Mouse (Mus musculus): Measurements from ENCODE around the gene Ccr6. TPM values are rescaled to one million over a fixed set of nuclear protein-coding genes. Genes with fewer than 3 reads are reported as not detected.
"Not testable (repeated sequence)": the region's sequence is repeated elsewhere in the genome, so short reads cannot be mapped to it uniquely, and the experiment has no call there.

Ccr6 gene
- polyA plus RNA-seq, 1 experiment, result 12.1 TPM

- 69% methylated on average over 1 of the region's 1 CpGs for WGBS
- no peaks in the 10 kb centered on the region for H3K36me3 ChIP-seq (ENCODE audit: control insufficient read depth, insufficient read depth, low read length)
- no peak for DNase-seq
- no peaks in the 10 kb centered on the region for H3K4me1 ChIP-seq (replicated peaks; ENCODE audit: control insufficient read depth, insufficient read depth, low read length)
- H3K27ac ChIP-seq (ENCODE audit: control insufficient read depth, insufficient read depth, low read length), result no peak overlapping the region
- TF ChIP-seq CTCF (IDR thresholded peaks at IDR 0.05; ENCODE audit: borderline replicate concordance, control insufficient read depth, extremely low read depth, insufficient read depth, low read length, poor library complexity) (no peak), POLR2A (IDR thresholded peaks at IDR 0.05; ENCODE audit: control insufficient read depth, extremely low read depth, insufficient read depth, low read length, poor library complexity) (no peak)
- no peaks in the 10 kb centered on the region for H3K27me3 ChIP-seq (ENCODE audit: control insufficient read depth, insufficient read depth, low read length)
- no peak overlapping the region for H3K4me3 ChIP-seq (ENCODE audit: control insufficient read depth, insufficient read depth, low read length)
Measured at GRCm38 (mm10) chr17:8203487-8203886, 32.4 kb upstream of the Ccr6 start.

DNA sequence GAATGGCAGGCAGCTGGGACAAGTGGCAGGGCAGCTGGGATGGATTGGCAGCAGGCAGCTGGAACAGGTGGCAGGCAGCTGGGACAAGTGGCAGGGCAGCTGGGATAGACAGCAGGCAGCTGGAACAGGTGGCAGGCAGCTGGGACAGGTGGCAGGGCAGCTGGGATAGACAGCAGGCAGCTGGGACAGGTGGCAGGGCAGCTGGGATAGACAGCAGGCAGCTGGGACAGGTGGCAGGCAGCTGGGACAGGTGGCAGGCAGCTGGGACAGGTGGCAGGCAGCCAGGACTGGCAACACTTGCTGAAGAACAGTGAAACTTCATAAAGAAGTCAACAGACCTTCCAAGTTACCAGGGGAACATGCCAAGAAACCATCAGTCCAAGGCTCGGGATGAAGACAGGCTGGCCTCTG lies 30.6 kb upstream of the Ccr6 start:
- WGBS, result 88% methylated on average over 1 of the region's 1 CpGs
- DNase-seq; H3K4me3 ChIP-seq (ENCODE audit: control insufficient read depth, insufficient read depth, low read length); H3K4me1 ChIP-seq (replicated peaks; ENCODE audit: control insufficient read depth, insufficient read depth, low read length); H3K27ac ChIP-seq (ENCODE audit: control insufficient read depth, insufficient read depth, low read length); H3K27me3 ChIP-seq (ENCODE audit: control insufficient read depth, insufficient read depth, low read length); H3K36me3 ChIP-seq (ENCODE audit: control insufficient read depth, insufficient read depth, low read length): not testable (repeated sequence)

- Histone ChIP-seq H3K4me1 (replicated peaks; ENCODE audit: control insufficient read depth, insufficient read depth, low read length) (0 out of 2 replicates have a peak, but pooled peaks cover 4% of the 10 kb centered on the region), H3K36me3 (ENCODE audit: control insufficient read depth, insufficient read depth, low read length) (no peaks in the 10 kb centered on the region), H3K27ac (ENCODE audit: control insufficient read depth, insufficient read depth, low read length) (no peak overlapping the region), H3K27me3 (ENCODE audit: control insufficient read depth, insufficient read depth, low read length) (no peaks in the 10 kb centered on the region), H3K4me3 (ENCODE audit: control insufficient read depth, insufficient read depth, low read length) (no peak overlapping the region)
- no peak for DNase-seq
- WGBS, result 88% methylated on average over 5 of the region's 5 CpGs
- TF ChIP-seq POLR2A (IDR thresholded peaks at IDR 0.05; ENCODE audit: control insufficient read depth, extremely low read depth, insufficient read depth, low read length, poor library complexity), result no peak
- TF ChIP-seq CTCF (IDR thresholded peaks at IDR 0.05; ENCODE audit: borderline replicate concordance, control insufficient read depth, extremely low read depth, insufficient read depth, low read length, poor library complexity), result no peak
Measured at GRCm38 (mm10) chr17:8206691-8207090, 29.2 kb upstream of the Ccr6 start.

DNA sequence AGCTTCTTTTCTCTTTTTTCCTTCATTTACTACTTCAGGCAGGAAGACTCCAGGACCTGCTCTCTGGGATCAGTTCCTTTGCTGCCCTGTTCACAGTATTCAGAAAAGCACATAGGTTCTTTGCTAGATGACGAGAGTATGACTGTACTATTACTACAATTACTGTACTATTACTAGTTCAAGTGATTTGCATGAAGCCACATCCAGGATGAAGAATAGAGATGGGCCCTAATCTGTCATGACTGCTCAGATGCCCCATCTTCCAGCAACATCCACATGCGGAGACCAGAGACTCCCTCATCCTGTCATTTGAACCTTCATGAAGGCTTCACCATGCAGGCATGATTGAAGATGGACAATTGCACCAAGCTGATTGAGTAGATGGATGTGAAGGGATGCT lies 26.1 kb upstream of the Ccr6 start:
- TF ChIP-seq CTCF (IDR thresholded peaks at IDR 0.05; ENCODE audit: borderline replicate concordance, control insufficient read depth, extremely low read depth, insufficient read depth, low read length, poor library complexity) (no peak), POLR2A (IDR thresholded peaks at IDR 0.05; ENCODE audit: control insufficient read depth, extremely low read depth, insufficient read depth, low read length, poor library complexity) (no peak)
- Histone ChIP-seq H3K27ac (ENCODE audit: control insufficient read depth, insufficient read depth, low read length) (no peak overlapping the region), H3K4me3 (ENCODE audit: control insufficient read depth, insufficient read depth, low read length) (no peak overlapping the region), H3K27me3 (ENCODE audit: control insufficient read depth, insufficient read depth, low read length) (no peaks in the 10 kb centered on the region), H3K36me3 (ENCODE audit: control insufficient read depth, insufficient read depth, low read length) (no peaks in the 10 kb centered on the region), H3K4me1 (replicated peaks; ENCODE audit: control insufficient read depth, insufficient read depth, low read length) (0 out of 2 replicates have a peak, but pooled peaks cover 4% of the 10 kb centered on the region)
- WGBS, result 92% methylated on average over 2 of the region's 2 CpGs
- DNase-seq, result no peak

DNA sequence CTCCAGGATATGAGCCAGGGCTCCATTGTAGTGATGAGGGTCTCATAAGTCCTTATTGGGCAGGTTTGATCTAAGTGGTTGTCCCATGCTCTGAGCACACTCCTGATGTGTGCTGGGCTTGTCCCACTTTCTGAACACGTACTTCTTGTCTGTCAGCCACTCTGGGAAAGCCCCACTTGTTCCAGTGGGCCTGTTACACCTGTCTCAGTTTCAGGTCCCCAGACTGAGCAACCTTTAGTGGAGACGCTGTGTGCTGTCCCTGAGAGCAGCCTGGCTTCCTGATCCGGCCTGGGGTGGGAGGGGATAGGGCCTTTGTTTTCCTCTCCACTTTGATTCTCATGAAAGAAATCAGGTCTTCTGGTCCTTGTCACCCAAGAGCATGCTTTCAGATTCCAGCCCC lies 25.7 kb upstream of the Ccr6 start:
- 53% methylated on average over 3 of the region's 3 CpGs for WGBS
- H3K4me3 ChIP-seq (ENCODE audit: control insufficient read depth, insufficient read depth, low read length), result no peak overlapping the region
- no peak for DNase-seq
- H3K36me3 ChIP-seq (ENCODE audit: control insufficient read depth, insufficient read depth, low read length), result no peaks in the 10 kb centered on the region
- no peaks in the 10 kb centered on the region for H3K27me3 ChIP-seq (ENCODE audit: control insufficient read depth, insufficient read depth, low read length)
- 0 out of 2 replicates have a peak, but pooled peaks cover 4% of the 10 kb centered on the region for H3K4me1 ChIP-seq (replicated peaks; ENCODE audit: control insufficient read depth, insufficient read depth, low read length)
- H3K27ac ChIP-seq (ENCODE audit: control insufficient read depth, insufficient read depth, low read length), result no peak overlapping the region
- TF ChIP-seq CTCF (IDR thresholded peaks at IDR 0.05; ENCODE audit: borderline replicate concordance, control insufficient read depth, extremely low read depth, insufficient read depth, low read length, poor library complexity) (no peak), POLR2A (IDR thresholded peaks at IDR 0.05; ENCODE audit: control insufficient read depth, extremely low read depth, insufficient read depth, low read length, poor library complexity) (no peak)

DNA sequence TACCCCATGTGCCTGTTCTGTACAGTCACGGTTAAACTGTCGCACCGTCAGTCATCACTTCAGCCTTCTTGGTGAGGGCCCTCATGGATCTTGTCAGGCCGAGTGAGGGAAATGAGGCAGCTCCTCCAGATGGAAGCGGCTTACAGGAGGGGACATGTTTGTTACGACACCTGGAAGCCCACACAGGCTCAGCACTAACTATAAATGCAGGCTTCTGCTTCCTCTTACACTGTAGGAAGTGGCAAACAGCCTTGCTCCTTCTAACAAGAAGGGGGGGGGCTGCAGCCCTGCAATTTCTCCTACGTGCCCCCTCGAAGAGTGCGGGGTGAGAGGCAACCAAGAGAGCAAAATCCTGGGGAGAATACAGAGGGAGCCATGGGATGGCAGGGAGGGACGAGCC lies 25.2 kb upstream of the Ccr6 start:
- Histone ChIP-seq H3K4me1 (replicated peaks; ENCODE audit: control insufficient read depth, insufficient read depth, low read length) (0 out of 2 replicates have a peak, but pooled peaks cover 4% of the 10 kb centered on the region), H3K27ac (ENCODE audit: control insufficient read depth, insufficient read depth, low read length) (no peak overlapping the region), H3K36me3 (ENCODE audit: control insufficient read depth, insufficient read depth, low read length) (no peaks in the 10 kb centered on the region), H3K4me3 (ENCODE audit: control insufficient read depth, insufficient read depth, low read length) (no peak overlapping the region), H3K27me3 (ENCODE audit: control insufficient read depth, insufficient read depth, low read length) (no peaks in the 10 kb centered on the region)
- WGBS, result 41% methylated on average over 10 of the region's 10 CpGs
- no peak for DNase-seq
- no peak for TF ChIP-seq POLR2A (IDR thresholded peaks at IDR 0.05; ENCODE audit: control insufficient read depth, extremely low read depth, insufficient read depth, low read length, poor library complexity)
- TF ChIP-seq CTCF (IDR thresholded peaks at IDR 0.05; ENCODE audit: borderline replicate concordance, control insufficient read depth, extremely low read depth, insufficient read depth, low read length, poor library complexity), result no peak

DNA sequence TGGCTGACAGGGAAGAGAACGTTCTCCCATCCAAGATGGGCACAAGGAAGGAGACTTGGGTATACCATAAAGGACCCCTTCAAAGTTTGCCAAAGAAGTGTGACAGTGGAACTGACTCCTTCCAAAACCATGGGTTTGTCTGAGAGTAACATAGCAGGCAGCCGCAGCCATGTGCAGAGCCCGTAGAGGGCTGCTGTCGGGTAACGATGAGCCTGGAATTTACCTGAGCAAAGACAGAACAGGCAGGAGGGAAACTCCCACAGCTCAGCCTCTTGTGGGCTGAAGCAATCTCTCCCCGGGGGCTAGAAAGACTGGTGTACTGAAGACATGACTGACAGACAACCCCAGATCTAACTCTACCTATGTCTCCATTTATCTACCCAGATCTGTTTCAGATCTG lies 24.4 kb upstream of the Ccr6 start:
- no peaks in the 10 kb centered on the region for H3K36me3 ChIP-seq (ENCODE audit: control insufficient read depth, insufficient read depth, low read length)
- 0 out of 2 replicates have a peak, but pooled peaks cover 4% of the 10 kb centered on the region for H3K4me1 ChIP-seq (replicated peaks; ENCODE audit: control insufficient read depth, insufficient read depth, low read length)
- no peak for DNase-seq
- H3K27me3 ChIP-seq (ENCODE audit: control insufficient read depth, insufficient read depth, low read length), result no peaks in the 10 kb centered on the region
- H3K27ac ChIP-seq (ENCODE audit: control insufficient read depth, insufficient read depth, low read length), result no peak overlapping the region
- TF ChIP-seq POLR2A (IDR thresholded peaks at IDR 0.05; ENCODE audit: control insufficient read depth, extremely low read depth, insufficient read depth, low read length, poor library complexity), result no peak
- no peak for TF ChIP-seq CTCF (IDR thresholded peaks at IDR 0.05; ENCODE audit: borderline replicate concordance, control insufficient read depth, extremely low read depth, insufficient read depth, low read length, poor library complexity)
- WGBS, result 82% methylated on average over 6 of the region's 6 CpGs
- H3K4me3 ChIP-seq (ENCODE audit: control insufficient read depth, insufficient read depth, low read length), result no peak overlapping the region
